Mouse (Mus musculus) adrenal gland, postnatal 25 days (tissue): ENCODE results near the gene Rcor2. TPM values are rescaled to one million over a fixed set of nuclear protein-coding genes. Genes with fewer than 3 reads are reported as not detected.

ENCODE experiments used
- DNase-seq: peaks from one replicate; pipeline ENCODE4 v3.0.0; 2021; ENCODE audit warnings: mixed read lengths
- total RNA-seq: library from RNA; stranded (reverse); gene quantifications from 2 replicates; pipeline ENCODE4 v1.2.3, GENCODE M21; 2021

Gene Rcor2
- total RNA-seq, 1 experiment from 2014 or later, result 6.0 TPM

- no peak for DNase-seq
These were observed 1.5 kb upstream of the Rcor2 start for GRCm38 (mm10) chr19:7265478-7266191.

- no peak for DNase-seq
These were observed 699 bp upstream of the Rcor2 start for GRCm38 (mm10) chr19:7266421-7266831.

GRCm38 (mm10) chr19:7267781-7268721 is 926 bp downstream of the Rcor2 start:
- DNase-seq, result peak; percentile 82

- peak; percentile 78 for DNase-seq
These were observed 1.6 kb downstream of the Rcor2 start for GRCm38 (mm10) chr19:7268722-7269090.

- DNase-seq, result no peak
These were observed 2.3 kb downstream of the Rcor2 start for GRCm38 (mm10) chr19:7269290-7270044.

GRCm38 (mm10) chr19:7273486-7273885 is 6.4 kb downstream of the Rcor2 start:
- DNase-seq, result no peak

GRCm38 (mm10) chr19:7274326-7274990 is 7.3 kb downstream of the Rcor2 start:
- no peak for DNase-seq

GRCm38 (mm10) chr19:7275131-7275789 is 8.1 kb downstream of the Rcor2 start:
- peak; percentile 52 for DNase-seq

GRCm38 (mm10) chr19:7276053-7276659 is 9.0 kb downstream of the Rcor2 start:
- no peak for DNase-seq

GRCm38 (mm10) chr19:7276796-7277195 is 9.7 kb downstream of the Rcor2 start:
- DNase-seq, result no peak

GRCm38 (mm10) chr19:7278200-7278906 is 11.2 kb downstream of the Rcor2 start:
- no peak for DNase-seq

GRCm38 (mm10) chr19:7279114-7279513 is 12.0 kb downstream of the Rcor2 start:
- DNase-seq, result no peak

GRCm38 (mm10) chr19:7280557-7281330 is 13.6 kb downstream of the Rcor2 start:
- DNase-seq, result no peak

- no peak for DNase-seq
These were observed 19.6 kb downstream of the Rcor2 start for GRCm38 (mm10) chr19:7286563-7287315.

- DNase-seq, result no peak
These were observed 21.2 kb downstream of the Rcor2 start for GRCm38 (mm10) chr19:7288288-7288687.

GRCm38 (mm10) chr19:7289767-7290166 is 22.6 kb downstream of the Rcor2 start:
- no peak for DNase-seq

- no peak for DNase-seq
These were observed 25.0 kb downstream of the Rcor2 start for GRCm38 (mm10) chr19:7291958-7292709.
